Mouse (Mus musculus) liver, adult 2 months (tissue): ENCODE measurements at regions not wholly inside any gene's neighbourhood (a gene's known extent, or its start where the extent isn't known, plus 50 kb on each side); places are given as distances from the start of the nearest gene placed in this dataset.

Source experiments
- CTCF ChIP-seq: fragments of 200-500 bp; IDR thresholded peaks from 2 replicates; pipeline ENCODE4 v1.5.1; 2011; ENCODE audit warnings: low read depth, low read length, control low read depth
- POLR2A ChIP-seq: fragments of 200-500 bp; IDR thresholded peaks from 2 replicates; pipeline ENCODE4 v1.6.1; 2011; ENCODE audit warnings: low read length, control low read depth; ENCODE audit not compliant: insufficient read depth; ENCODE audit errors: extremely low read depth

DNA sequence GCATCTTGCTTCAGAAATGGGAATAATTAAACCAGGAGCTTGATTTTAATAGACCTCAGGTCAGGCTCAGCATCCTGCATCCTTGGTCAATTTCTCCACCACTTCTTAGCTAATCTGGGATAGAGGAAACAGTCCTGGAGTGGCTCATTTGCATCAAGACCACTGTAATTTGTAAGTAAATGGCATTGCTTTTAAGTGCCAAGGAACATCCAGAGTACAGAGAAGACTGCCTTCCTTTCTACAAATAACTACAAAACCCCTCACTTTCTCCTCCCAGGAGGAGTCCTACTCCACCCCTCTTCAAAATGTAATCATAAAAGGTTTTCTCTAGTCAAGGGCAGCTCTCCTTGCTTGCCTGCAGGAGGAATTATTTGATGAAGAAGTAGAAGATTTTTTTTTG lies 96.2 kb upstream of the Camk1g start:
- TF ChIP-seq CTCF (no peak), POLR2A (no peak)
